Mouse (Mus musculus) gastrocnemius, postnatal 36 days (tissue): ENCODE results near the gene Diras2. TPM values are rescaled to one million over a fixed set of nuclear protein-coding genes. Genes with fewer than 3 reads are reported as not detected.
"Not testable (repeated sequence)": the region's sequence is repeated elsewhere in the genome, so short reads cannot be mapped to it uniquely, and the experiment has no call there.

Source experiments
- DNase-seq, 2 experiments: peaks; one replicate each; pipeline ENCODE4 v3.0.0; 2022
- intact Hi-C: fragments of 180-260 bp; cut with DNase I; formaldehyde crosslinking; loops from one replicate; pipeline ENCODE4 v1.15.1; 2025
- total RNA-seq, 2 experiments: library from RNA; stranded (reverse); gene quantifications; 2 replicates each; pipeline ENCODE4 v1.2.3; 2021

Gene Diras2
- total RNA-seq, 2 experiments from 2014 or later = 0.05 to 0.10 TPM

DNA sequence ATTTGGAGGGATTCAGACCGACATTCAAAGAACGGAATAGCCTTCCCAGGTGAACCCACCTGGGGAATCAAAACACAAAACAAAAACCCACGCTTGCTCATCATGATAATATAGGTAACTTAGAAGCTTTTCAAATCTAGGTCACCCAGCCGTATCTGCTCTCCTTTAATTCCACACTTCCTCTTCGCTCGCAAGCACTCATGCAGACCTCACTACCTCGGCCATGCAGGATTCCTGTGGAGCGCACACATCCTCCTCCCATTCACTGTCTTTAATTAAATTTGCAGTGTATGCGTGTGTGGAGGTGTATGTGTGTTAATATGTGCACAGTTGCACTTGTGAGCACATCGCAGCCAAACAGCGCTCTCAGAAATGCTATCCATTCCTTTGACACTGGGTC is 6.8 kb downstream of the Diras2 start:
- DNase-seq = no peak
- intact Hi-C loops = no loop called here

- intact Hi-C loops = no loop called here
- no peak for DNase-seq
Observed at GRCm38 (mm10) chr13:52521176-52521575, 9.9 kb downstream of the Diras2 start.

GRCm38 (mm10) chr13:52519425-52519824 is 11.7 kb downstream of the Diras2 start:
- intact Hi-C loops = no loop called here

DNA sequence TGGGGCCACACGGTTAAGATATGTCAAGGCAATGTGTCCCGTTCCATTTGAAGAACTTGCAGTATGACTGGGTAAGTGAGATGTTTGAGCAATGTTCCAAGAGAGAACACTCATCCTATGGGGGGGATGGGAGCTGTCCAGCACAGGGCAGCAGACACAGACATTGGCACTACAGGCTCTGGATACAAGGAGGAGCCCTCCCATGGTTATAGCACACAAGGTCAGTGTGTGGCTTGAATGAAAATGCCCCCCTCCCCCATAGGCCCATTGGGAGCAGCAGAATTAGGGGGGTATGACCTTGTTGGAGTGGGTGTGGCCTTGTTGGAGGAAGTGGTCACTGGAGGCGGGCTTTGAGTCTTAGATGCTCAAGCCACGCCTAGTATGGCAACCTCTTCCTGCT is 12.7 kb downstream of the Diras2 start:
- intact Hi-C loops = no loop called here
- no peak for DNase-seq

More at GRCm38 (mm10) chr13:52519425-52519824, 11.7 kb downstream of the Diras2 start:
- no peak for DNase-seq

DNA sequence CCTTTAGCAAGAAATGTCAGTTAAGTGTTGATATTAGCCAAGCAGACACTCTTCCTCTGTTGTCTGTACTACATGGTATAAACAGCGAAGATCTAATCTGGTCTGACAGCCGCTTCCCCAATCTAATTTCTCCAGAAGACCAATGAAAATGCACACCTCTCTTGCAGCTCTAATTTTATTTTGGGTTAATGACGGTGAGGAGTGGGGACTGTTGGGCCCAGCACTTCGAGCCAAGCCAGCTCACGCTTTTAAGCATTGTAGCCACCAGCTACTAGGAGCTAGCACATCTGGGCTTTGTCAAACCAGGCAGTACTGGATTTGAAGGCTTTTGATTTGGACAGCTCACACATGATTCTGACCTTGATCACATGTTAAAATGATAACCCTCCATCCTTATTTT is 14.1 kb downstream of the Diras2 start:
- intact Hi-C loops = no loop called here
- no peak for DNase-seq

GRCm38 (mm10) chr13:52516561-52516960 is 14.5 kb downstream of the Diras2 start:
- intact Hi-C loops = no loop called here

DNA sequence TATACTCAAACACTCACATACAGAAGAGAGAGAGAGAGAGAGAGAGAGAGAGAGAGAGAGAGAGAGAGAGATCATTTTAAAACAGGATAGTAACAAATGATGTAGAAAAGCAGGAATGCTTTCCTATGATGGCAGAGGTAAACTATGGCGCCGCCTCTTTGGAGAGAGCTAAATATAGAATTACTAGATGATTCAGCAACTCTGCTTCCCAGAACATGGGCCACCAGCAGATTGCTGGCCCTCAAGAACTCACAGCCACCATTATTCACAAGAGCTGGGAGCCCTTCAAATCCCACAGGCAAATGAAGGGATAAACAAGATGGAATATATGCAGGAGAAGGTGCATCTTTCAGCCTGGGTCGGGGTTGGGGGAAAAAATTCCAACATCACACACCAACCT is 15.0 kb downstream of the Diras2 start:
- no peak for DNase-seq
- intact Hi-C loops = no loop called here

More at GRCm38 (mm10) chr13:52516561-52516960, 14.5 kb downstream of the Diras2 start:
- no peak for DNase-seq

DNA sequence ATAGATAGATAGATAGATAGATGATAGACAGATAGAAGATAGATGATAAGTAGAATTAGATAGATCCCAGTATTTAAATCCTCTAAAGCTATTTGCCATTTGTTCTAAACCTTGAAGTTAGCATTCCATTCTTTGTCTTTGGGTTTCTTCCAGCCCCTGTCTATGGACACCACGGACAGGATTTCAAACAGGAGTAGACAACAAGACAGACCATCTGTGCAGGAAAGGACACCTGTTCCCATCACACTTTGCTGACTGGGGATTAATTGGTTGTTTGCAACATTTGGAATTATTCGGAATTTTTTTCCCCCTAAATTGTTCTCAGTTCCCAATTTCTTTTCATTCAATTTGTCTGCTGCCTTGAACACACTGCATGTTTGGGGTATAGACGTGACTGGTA is 17.5 kb downstream of the Diras2 start:
- intact Hi-C loops = no loop called here
- DNase-seq = no peak

GRCm38 (mm10) chr13:52512356-52512755 is 18.7 kb downstream of the Diras2 start:
- intact Hi-C loops = no loop called here
- DNase-seq = no peak

- no peak for DNase-seq
- intact Hi-C loops = no loop called here
Observed at GRCm38 (mm10) chr13:52510172-52510880, 20.8 kb downstream of the Diras2 start.

DNA sequence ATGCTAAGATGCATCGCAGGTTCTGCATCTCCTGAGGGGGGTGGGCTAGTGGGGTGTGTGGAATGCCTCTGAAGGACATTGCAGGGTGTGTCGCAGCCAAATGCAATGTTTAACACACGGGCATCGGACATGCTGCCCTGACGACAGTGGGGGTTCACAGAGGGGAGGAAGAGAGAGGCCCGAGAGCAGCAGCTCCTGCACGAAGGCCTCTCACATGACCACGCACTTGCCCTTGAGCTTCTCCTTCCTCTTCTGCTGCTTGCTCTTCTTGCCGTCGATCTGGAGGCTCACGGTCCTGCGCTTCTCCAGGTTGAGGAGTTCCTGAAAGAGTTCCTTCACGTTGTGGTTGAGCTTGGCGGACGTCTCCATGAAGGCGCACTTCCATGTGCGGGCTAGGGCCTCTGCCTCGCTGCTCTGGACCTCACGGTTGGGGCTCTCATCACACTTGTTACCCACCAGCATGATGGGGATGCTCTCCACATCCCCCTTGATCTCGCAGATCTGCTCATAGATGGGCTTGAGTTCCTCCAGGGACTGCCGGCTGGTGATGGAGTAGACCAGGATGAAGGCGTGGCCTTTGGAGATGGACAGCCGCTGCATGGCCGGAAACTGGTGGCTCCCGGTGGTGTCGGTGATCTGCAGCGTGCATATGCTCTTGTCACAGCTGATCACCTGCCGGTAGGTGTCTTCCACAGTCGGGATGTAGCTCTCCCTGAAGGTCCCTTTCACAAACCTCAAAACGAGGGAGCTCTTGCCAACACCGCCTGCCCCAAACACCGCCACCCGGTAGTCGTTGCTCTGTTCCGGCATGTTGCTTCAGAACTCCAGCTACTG is 23.4 kb downstream of the Diras2 start:
- no peak for DNase-seq
- intact Hi-C loops = no loop called here

DNA sequence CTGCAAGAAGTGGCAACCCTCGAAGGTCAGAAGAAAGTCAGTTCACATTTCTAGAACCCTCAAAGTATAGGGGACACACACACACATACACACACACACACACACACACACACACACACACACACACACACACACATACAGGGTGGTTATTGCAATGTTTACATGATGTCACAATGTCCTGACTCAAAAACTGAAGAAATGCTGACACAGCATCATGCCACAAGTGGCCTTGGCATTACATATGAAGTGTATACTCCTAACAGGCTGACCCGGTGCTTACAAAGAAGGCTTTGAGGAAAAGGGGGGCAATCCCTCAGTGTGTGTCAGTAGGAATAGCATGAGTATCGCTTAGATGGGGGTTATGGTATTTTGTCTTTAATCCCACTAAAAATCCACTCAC is 24.3 kb downstream of the Diras2 start:
- intact Hi-C loops, DNase-seq: not testable (repeated sequence)

DNA sequence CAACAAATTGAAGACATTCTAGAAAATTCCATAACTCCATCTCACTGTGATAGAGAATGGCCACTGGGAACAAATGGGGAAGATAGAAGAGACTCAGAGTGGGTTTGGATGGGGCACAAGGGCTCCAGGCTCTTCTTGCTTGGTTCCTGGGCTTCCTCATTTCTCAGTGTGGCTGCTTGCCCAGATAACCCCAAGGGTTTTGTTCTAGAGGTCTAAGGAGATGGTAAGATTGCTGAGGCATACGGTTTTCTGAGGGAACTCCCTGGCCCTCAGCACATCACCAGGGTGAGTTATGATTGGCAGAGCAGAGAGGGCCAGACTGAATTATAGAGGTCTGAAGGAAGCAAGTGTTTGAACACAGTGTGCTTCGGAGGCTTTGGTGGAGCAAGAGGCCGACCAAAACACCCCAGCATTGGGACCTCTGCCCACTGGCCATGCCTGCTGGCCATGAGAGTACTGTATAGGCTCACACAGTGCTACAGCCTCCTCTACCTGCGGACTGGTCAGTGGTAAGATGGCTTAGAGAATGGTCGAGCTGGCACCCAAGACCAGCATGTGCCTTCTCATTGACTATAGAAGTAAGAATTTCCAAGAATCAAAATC is 25.3 kb downstream of the Diras2 start:
- intact Hi-C loops, DNase-seq: not testable (repeated sequence)

GRCm38 (mm10) chr13:52501686-52502085 is 29.4 kb downstream of the Diras2 start:
- DNase-seq = peak; percentile 18 to 23
- intact Hi-C loops = no loop called here

DNA sequence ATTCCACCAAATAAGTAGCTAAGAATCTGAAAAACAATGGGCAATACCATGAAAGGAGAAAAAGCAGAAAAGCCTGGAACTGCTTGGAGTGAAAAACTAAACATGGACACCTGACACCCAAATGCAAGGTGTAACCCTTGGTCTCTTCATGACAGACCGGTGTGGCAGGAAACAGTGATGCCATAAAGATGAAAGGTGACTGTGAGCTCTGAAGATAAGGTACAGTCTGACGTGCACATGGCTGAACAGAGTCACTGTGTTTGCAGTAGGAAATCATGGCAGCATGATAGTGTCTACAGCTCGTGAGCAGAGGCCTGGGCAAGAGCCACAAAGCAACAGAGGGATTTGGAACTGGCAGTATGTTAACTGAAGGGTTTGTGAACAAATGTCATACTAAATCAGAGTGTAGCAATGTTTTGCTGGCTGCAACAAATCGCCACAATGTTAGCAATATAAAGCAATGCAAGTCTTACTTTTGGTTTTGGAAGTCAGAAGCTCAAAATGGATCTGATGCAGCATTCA is 34.0 kb downstream of the Diras2 start:
- DNase-seq = no peak

GRCm38 (mm10) chr13:52488821-52489220 is 42.3 kb downstream of the Diras2 start:
- no peak for DNase-seq
- intact Hi-C loops = no loop called here

More for the DNA sequence above, 34.0 kb downstream of the Diras2 start:
- intact Hi-C loops = no loop called here

- DNase-seq = no peak
- intact Hi-C loops = no loop called here
Observed at GRCm38 (mm10) chr13:52484064-52484463, 47.0 kb downstream of the Diras2 start.

GRCm38 (mm10) chr13:52481786-52482185 is 49.3 kb downstream of the Diras2 start:
- intact Hi-C loops = no loop called here
- DNase-seq = no peak

GRCm38 (mm10) chr13:52479146-52479545 is 51.9 kb downstream of the Diras2 start:
- intact Hi-C loops = no loop called here
- no peak for DNase-seq

- intact Hi-C loops = no loop called here
- no peak for DNase-seq
Observed at GRCm38 (mm10) chr13:52476998-52477601, 54.0 kb downstream of the Diras2 start.

GRCm38 (mm10) chr13:52476222-52476621 is 54.9 kb downstream of the Diras2 start:
- no peak for DNase-seq
- intact Hi-C loops = no loop called here
